Mouse (Mus musculus) heart, embryonic 10.5 days (tissue): Measurements from ENCODE around the gene Gp6. TPM values are rescaled to one million over a fixed set of nuclear protein-coding genes. Genes with fewer than 3 reads are reported as not detected.

Experiments used
- DNase-seq: peaks from one replicate; pipeline ENCODE4 v3.0.0-alpha.2; 2017; ENCODE audit warnings: low spot score
- H3K27ac ChIP-seq: fragments of 300-500 bp; sonication (generic); 2 replicates; pipeline ENCODE4 v1.5.1; 2016; ENCODE audit warnings: mild to moderate bottlenecking
- H3K27me3 ChIP-seq: fragments of 300-500 bp; sonication (generic); 2 replicates; pipeline ENCODE4 v1.6.1; 2016; ENCODE audit warnings: mild to moderate bottlenecking; ENCODE audit not compliant: poor library complexity, insufficient read depth, severe bottlenecking
- H3K36me3 ChIP-seq: fragments of 300-500 bp; sonication (generic); 2 replicates; pipeline ENCODE4 v1.6.1; 2016; ENCODE audit warnings: mild to moderate bottlenecking, moderate library complexity
- H3K4me1 ChIP-seq: fragments of 300-500 bp; sonication (generic); 2 replicates; pipeline ENCODE4 v1.6.1; 2016; ENCODE audit warnings: mild to moderate bottlenecking
- H3K4me3 ChIP-seq: fragments of 300-500 bp; sonication (generic); 2 replicates; pipeline ENCODE4 v1.5.1; 2016; ENCODE audit warnings: mild to moderate bottlenecking, moderate library complexity
- H3K9me3 ChIP-seq: fragments of 300-500 bp; sonication (generic); 2 replicates; pipeline ENCODE4 v1.6.1; 2016; ENCODE audit warnings: mild to moderate bottlenecking, moderate library complexity
- WGBS: fragments of 180-500 bp; shearing (Covaris S2); methylation state at CpG from one replicate; pipeline ENCODE4 v1.1.7; 2016; 5-methylcytosine and 5-hydroxymethylcytosine counted together
- microRNA-seq: library from miRNA; unstranded; fragments of <30 nt; microRNA quantifications from one replicate; pipeline ENCODE4, GENCODE M21; 2017
- polyA plus RNA-seq: library from polyadenylated mRNA; unstranded; fragments of >200 nt; fragmentation: Nextera tagmentation; extraction: Ambion mirVana; gene quantifications from 2 replicates; pipeline ENCODE4 v1.2.1, GENCODE M21; 2016

Gp6 gene
- polyA plus RNA-seq, 1 experiment from 2014 or later: 0.35 TPM

GRCm38 (mm10) chr7:4337509-4337908 lies 60.0 kb downstream of the Gp6 start, which contains the start of gene Ncr1:
Gene Ncr1 (plus strand): TSS chr7:4337724.
- Histone ChIP-seq H3K27me3 (no peaks in the 10 kb centered on the region), H3K27ac (no peak within 1 kb of the TSS), H3K4me3 (no peak within 1 kb of the TSS), H3K9me3 (no peaks in the 10 kb centered on the region), H3K4me1 (no peaks in the 10 kb centered on the region), H3K36me3 (no peaks in the 10 kb centered on the region)
- DNase-seq: no peak

GRCm38 (mm10) chr7:4323301-4323700 lies 74.2 kb downstream of the Gp6 start:
- no peak overlapping the region for H3K4me3 ChIP-seq
- no peak overlapping the region for H3K27ac ChIP-seq
- 53% methylated on average over 2 of the region's 2 CpGs for WGBS
- no peaks in the 10 kb centered on the region for H3K27me3 ChIP-seq
- H3K36me3 ChIP-seq: no peaks in the 10 kb centered on the region
- DNase-seq: no peak
- H3K9me3 ChIP-seq: no peaks in the 10 kb centered on the region
- H3K4me1 ChIP-seq: no peaks in the 10 kb centered on the region

Small RNA genes lying within 50 kb of the gene (microRNA-seq; reads per million reads assigned to microRNA genes)
- gene Gm24605 (not detected), gene Gm24752 (not detected), gene Gm25349 (not detected)

Other genes with a start within 250 kb of the Gp6 start
- 1.8 and 2.2 TPM in 2 replicates for gene Leng9, start 247.4 kb downstream of the Gp6 start, polyA plus RNA-seq
- 27.4 and 35.7 TPM in 2 replicates for gene Cdc42ep5, start 232.9 kb downstream of the Gp6 start, polyA plus RNA-seq
- gene Lilra5, start 160.0 kb downstream of the Gp6 start, polyA plus RNA-seq: not detected in 2 replicates
- not detected in 2 replicates for gene Ncr1, start 60.0 kb downstream of the Gp6 start, polyA plus RNA-seq
- 32.9 and 37.0 TPM in 2 replicates for gene Rdh13, start 47.9 kb upstream of the Gp6 start, polyA plus RNA-seq
- gene Eps8l1, start 62.9 kb upstream of the Gp6 start, polyA plus RNA-seq: 1.7 and 4.6 TPM in 2 replicates
- 30.9 and 46.0 TPM in 2 replicates for gene Ppp1r12c, start 103.9 kb upstream of the Gp6 start, polyA plus RNA-seq
- gene Tnnt1, start 118.6 kb upstream of the Gp6 start, polyA plus RNA-seq: 97.0 and 167 TPM in 2 replicates
- gene Tnni3, start 126.5 kb upstream of the Gp6 start, polyA plus RNA-seq: 960 and 1,463 TPM in 2 replicates
- 0.63 and 0.65 TPM in 2 replicates for gene Dnaaf3, start 134.7 kb upstream of the Gp6 start, polyA plus RNA-seq
- 1.0 and 2.8 TPM in 2 replicates for gene Syt5, start 149.8 kb upstream of the Gp6 start, polyA plus RNA-seq
- gene Ptprh, start 206.3 kb upstream of the Gp6 start, polyA plus RNA-seq: not detected in 2 replicates
- 2.8 and 4.4 TPM in 2 replicates for gene Tmem86b, start 233.7 kb upstream of the Gp6 start, polyA plus RNA-seq